Mouse (Mus musculus) olfactory bulb, adult 2 months (tissue): ENCODE measurements around the gene Pcca. TPM values are rescaled to one million over a fixed set of nuclear protein-coding genes. Genes with fewer than 3 reads are reported as not detected.

Source experiments
- H3K27ac ChIP-seq: fragments of 200-500 bp; 2 replicates; pipeline ENCODE4 v1.5.1; 2012; ENCODE audit warnings: low read depth, low read length; ENCODE audit not compliant: insufficient read depth
- H3K4me1 ChIP-seq: fragments of 200-500 bp; 2 replicates; pipeline ENCODE4 v1.6.1; 2012; ENCODE audit warnings: low read length; ENCODE audit not compliant: control insufficient read depth, insufficient read depth
- H3K4me3 ChIP-seq: fragments of 200-500 bp; 2 replicates; pipeline ENCODE4 v1.5.1; 2012; ENCODE audit warnings: mild to moderate bottlenecking, low read depth, low read length, moderate library complexity; ENCODE audit not compliant: insufficient read depth
- CTCF ChIP-seq: fragments of 200-500 bp; IDR thresholded peaks from 2 replicates; pipeline ENCODE4 v1.5.1; 2012; ENCODE audit warnings: low read depth, mild to moderate bottlenecking, low read length, moderate library complexity; ENCODE audit not compliant: insufficient read depth
- POLR2A ChIP-seq: fragments of 200-500 bp; IDR thresholded peaks from 2 replicates; pipeline ENCODE4 v1.6.1; 2012; ENCODE audit warnings: mild to moderate bottlenecking, low read depth, low read length, moderate library complexity; ENCODE audit not compliant: insufficient read depth
- WGBS: fragments of 180-500 bp; shearing (Covaris S2); methylation state at CpG from one replicate; pipeline ENCODE4 v1.1.7; 2018; 5-methylcytosine and 5-hydroxymethylcytosine counted together
- polyA plus RNA-seq: library from polyadenylated mRNA; stranded (reverse); fragments of >200 nt; gene quantifications from 2 replicates; pipeline ENCODE4 v1.2.4, GENCODE M21; 2012; ENCODE audit warnings: low replicate concordance; ENCODE audit not compliant: missing spikeins, insufficient read depth, insufficient read length

The Pcca gene
- polyA plus RNA-seq, 1 experiment = not detected

GRCm38 (mm10) chr14:122765951-122766350 is 231.8 kb downstream of the Pcca start:
- no peak overlapping the region for H3K4me3 ChIP-seq
- no peaks in the 10 kb centered on the region for H3K4me1 ChIP-seq
- WGBS = 75% methylated on average over 2 of the region's 2 CpGs
- no peak for TF ChIP-seq CTCF
- TF ChIP-seq POLR2A = no peak
- H3K27ac ChIP-seq = no peak overlapping the region

GRCm38 (mm10) chr14:122766448-122766847 is 232.3 kb downstream of the Pcca start:
- 95% methylated on average over 5 of the region's 5 CpGs for WGBS

GRCm38 (mm10) chr14:122784701-122785100 is 250.6 kb downstream of the Pcca start:
- no peak overlapping the region for H3K27ac ChIP-seq
- no peak overlapping the region for H3K4me3 ChIP-seq
- no peak for TF ChIP-seq POLR2A
- TF ChIP-seq CTCF = no peak
- H3K4me1 ChIP-seq = no peaks in the 10 kb centered on the region
- 46% methylated on average over 4 of the region's 4 CpGs for WGBS

More at GRCm38 (mm10) chr14:122766448-122766847, 232.3 kb downstream of the Pcca start:
- TF ChIP-seq CTCF = no peak
- TF ChIP-seq POLR2A = no peak
- Histone ChIP-seq H3K27ac (no peak overlapping the region), H3K4me3 (no peak overlapping the region), H3K4me1 (no peaks in the 10 kb centered on the region)

- no peaks in the 10 kb centered on the region for H3K4me1 ChIP-seq
- no peak overlapping the region for H3K27ac ChIP-seq
- TF ChIP-seq POLR2A = no peak
- no peak for TF ChIP-seq CTCF
- H3K4me3 ChIP-seq = no peak overlapping the region
- 88% methylated on average over 2 of the region's 2 CpGs for WGBS
These were observed 254.1 kb downstream of the Pcca start for GRCm38 (mm10) chr14:122788199-122788598.

- no peak overlapping the region for H3K27ac ChIP-seq
- H3K4me3 ChIP-seq = no peak overlapping the region
- WGBS = 88% methylated on average over 7 of the region's 7 CpGs
- H3K4me1 ChIP-seq = no peaks in the 10 kb centered on the region
- TF ChIP-seq POLR2A (no peak), CTCF (no peak)
These were observed 256.0 kb downstream of the Pcca start for GRCm38 (mm10) chr14:122790111-122790510.

- TF ChIP-seq POLR2A = no peak
- no peak for TF ChIP-seq CTCF
- WGBS = 97% methylated on average over 4 of the region's 4 CpGs
These were observed 259.2 kb downstream of the Pcca start for GRCm38 (mm10) chr14:122793368-122793767.

GRCm38 (mm10) chr14:122800296-122800695 is 266.2 kb downstream of the Pcca start:
- 85% methylated on average over 4 of the region's 4 CpGs for WGBS
- Histone ChIP-seq H3K4me1 (peaks cover 2% of the 10 kb centered on the region; the same call in 1 of the 2 replicates), H3K4me3 (no peak overlapping the region), H3K27ac (no peak overlapping the region)
- TF ChIP-seq CTCF = no peak

More at GRCm38 (mm10) chr14:122793368-122793767, 259.2 kb downstream of the Pcca start:
- Histone ChIP-seq H3K4me3 (no peak overlapping the region), H3K4me1 (peaks cover 2% of the 10 kb centered on the region; the same call in 1 of the 2 replicates), H3K27ac (no peak overlapping the region)

- WGBS = 83% methylated on average over 3 of the region's 3 CpGs
- TF ChIP-seq CTCF = no peak
- TF ChIP-seq POLR2A = no peak
These were observed 286.9 kb downstream of the Pcca start for GRCm38 (mm10) chr14:122821002-122821401.

GRCm38 (mm10) chr14:122823791-122824190 is 289.7 kb downstream of the Pcca start:
- H3K4me3 ChIP-seq = no peak overlapping the region
- TF ChIP-seq POLR2A (no peak), CTCF (no peak)
- no peak overlapping the region for H3K27ac ChIP-seq
- 96% methylated on average over 2 of the region's 2 CpGs for WGBS
- H3K4me1 ChIP-seq = no peaks in the 10 kb centered on the region

More at GRCm38 (mm10) chr14:122821002-122821401, 286.9 kb downstream of the Pcca start:
- Histone ChIP-seq H3K27ac (no peak overlapping the region), H3K4me1 (no peaks in the 10 kb centered on the region), H3K4me3 (no peak overlapping the region)

- Histone ChIP-seq H3K4me3 (no peak overlapping the region), H3K27ac (no peak overlapping the region), H3K4me1 (no peaks in the 10 kb centered on the region)
- TF ChIP-seq CTCF (no peak), POLR2A (no peak)
- 95% methylated on average over 2 of the region's 2 CpGs for WGBS
These were observed 291.3 kb downstream of the Pcca start for GRCm38 (mm10) chr14:122825464-122825863.
